Mouse (Mus musculus): ENCODE data around the gene Cmip.

The Cmip gene

GRCm38 (mm10) chr8:117257821-117258575, 1.1 kb downstream of the Cmip start:
- in situ Hi-C loops (cut with MboI) = no loop called here

GRCm38 (mm10) chr8:117258576-117259040, 1.7 kb downstream of the Cmip start:
- in situ Hi-C loops (cut with MboI) = no loop called here

GRCm38 (mm10) chr8:117259431-117260001, 2.7 kb downstream of the Cmip start:
- in situ Hi-C loops (cut with MboI) = no loop called here

- in situ Hi-C loops (cut with MboI) = no loop called here
Measured at GRCm38 (mm10) chr8:117260234-117260929, 3.5 kb downstream of the Cmip start.

- in situ Hi-C loops (cut with MboI) = no loop called here
Measured at GRCm38 (mm10) chr8:117260930-117261475, 4.1 kb downstream of the Cmip start.

- in situ Hi-C loops (cut with MboI) = no loop called here
Measured at GRCm38 (mm10) chr8:117261702-117262101, 4.8 kb downstream of the Cmip start.

GRCm38 (mm10) chr8:117262685-117263084, 5.8 kb downstream of the Cmip start:
- in situ Hi-C loops (cut with MboI) = no loop called here

GRCm38 (mm10) chr8:117263442-117263841, 6.6 kb downstream of the Cmip start:
- in situ Hi-C loops (cut with MboI) = no loop called here

- in situ Hi-C loops (cut with MboI) = no loop called here
Measured at GRCm38 (mm10) chr8:117265079-117265478, 8.2 kb downstream of the Cmip start.

- in situ Hi-C loops (cut with MboI) = no loop called here
Measured at GRCm38 (mm10) chr8:117267403-117268129, 10.7 kb downstream of the Cmip start.

GRCm38 (mm10) chr8:117278234-117278633, 21.4 kb downstream of the Cmip start:
- in situ Hi-C loops (cut with MboI) = no loop called here

- in situ Hi-C loops (cut with MboI) = no loop called here
Measured at GRCm38 (mm10) chr8:117278668-117279132, 21.8 kb downstream of the Cmip start.

- in situ Hi-C loops (cut with MboI) = no loop called here
Measured at GRCm38 (mm10) chr8:117280488-117280887, 23.6 kb downstream of the Cmip start.

GRCm38 (mm10) chr8:117281676-117282075, 24.8 kb downstream of the Cmip start:
- in situ Hi-C loops (cut with MboI) = no loop called here

GRCm38 (mm10) chr8:117282141-117282950, 25.5 kb downstream of the Cmip start:
- in situ Hi-C loops (cut with MboI) = no loop called here

- in situ Hi-C loops (cut with MboI) = no loop called here
Measured at GRCm38 (mm10) chr8:117284768-117285484, 28.1 kb downstream of the Cmip start.

GRCm38 (mm10) chr8:117287966-117288365, 31.1 kb downstream of the Cmip start:
- in situ Hi-C loops (cut with MboI) = no loop called here

- in situ Hi-C loops (cut with MboI) = no loop called here
Measured at GRCm38 (mm10) chr8:117289016-117289415, 32.2 kb downstream of the Cmip start.

- in situ Hi-C loops (cut with MboI) = no loop called here
Measured at GRCm38 (mm10) chr8:117290506-117290905, 33.6 kb downstream of the Cmip start.

- in situ Hi-C loops (cut with MboI) = no loop called here
Measured at GRCm38 (mm10) chr8:117292262-117292661, 35.4 kb downstream of the Cmip start.

Measured in mature B cell (primary cell).